Mouse (Mus musculus) intestine, embryonic 16.5 days (tissue): Measurements from ENCODE around the gene Ptpn11. TPM values are rescaled to one million over a fixed set of nuclear protein-coding genes. Genes with fewer than 3 reads are reported as not detected.

Experiments
- ATAC-seq: fragments of 200-750 bp; cut with Nextera tagmentation; 2 replicates; pipeline ENCODE4 v1.8.0; 2017; ENCODE audit warnings: moderate TSS enrichment, moderate library complexity
- H3K27ac ChIP-seq: fragments of 300-500 bp; sonication (generic); 2 replicates; pipeline ENCODE4 v1.5.1; 2014; ENCODE audit warnings: mild to moderate bottlenecking, low read length
- H3K27me3 ChIP-seq: fragments of 300-500 bp; sonication (generic); replicated peaks from 2 replicates; pipeline ENCODE4 v1.6.1; 2014; ENCODE audit warnings: low read length, control low read depth, mixed read lengths; ENCODE audit not compliant: control insufficient read depth, insufficient read depth
- H3K36me3 ChIP-seq: fragments of 300-500 bp; sonication (generic); 2 replicates; pipeline ENCODE4 v1.6.1; 2014; ENCODE audit warnings: low read length, control low read depth; ENCODE audit not compliant: control insufficient read depth, insufficient read depth
- H3K4me1 ChIP-seq: fragments of 300-500 bp; sonication (generic); 2 replicates; pipeline ENCODE4 v1.6.1; 2014; ENCODE audit warnings: low read length, control low read depth, mixed read lengths; ENCODE audit not compliant: control insufficient read depth, insufficient read depth
- H3K4me2 ChIP-seq: fragments of 300-500 bp; sonication (generic); 2 replicates; pipeline ENCODE4 v1.6.1; 2014; ENCODE audit warnings: low read depth, low read length, control low read depth
- H3K4me3 ChIP-seq: fragments of 300-500 bp; sonication (generic); 2 replicates; pipeline ENCODE4 v1.5.1; 2014; ENCODE audit warnings: mild to moderate bottlenecking, low read length
- H3K9ac ChIP-seq: fragments of 300-500 bp; sonication (generic); 2 replicates; pipeline ENCODE4 v1.6.1; 2014; ENCODE audit warnings: low read depth, low read length
- H3K9me3 ChIP-seq: fragments of 300-500 bp; sonication (generic); 2 replicates; pipeline ENCODE4 v1.6.1; 2016; ENCODE audit warnings: low read length, control low read depth; ENCODE audit not compliant: control insufficient read depth
- WGBS: fragments of 180-500 bp; shearing (Covaris S2); extraction: QIAGEN DNeasy Blood & Tissue Kit; methylation state at CpG from one replicate; pipeline ENCODE4 v1.1.7; 2014; 5-methylcytosine and 5-hydroxymethylcytosine counted together
- polyA plus RNA-seq: library from polyadenylated mRNA; unstranded; fragments of >200 nt; fragmentation: Nextera tagmentation; extraction: Ambion mirVana; gene quantifications from 2 replicates; pipeline ENCODE4 v1.2.1, GENCODE M21; 2015

Ptpn11 gene
- polyA plus RNA-seq, 1 experiment from 2014 or later: 15.6 TPM

- WGBS: 43% methylated on average over 1 of the region's 1 CpGs
- no peak overlapping the region for H3K9ac ChIP-seq
- no peaks in the 10 kb centered on the region for H3K4me1 ChIP-seq
- ATAC-seq: no peak
- peaks cover 23% of the 10 kb centered on the region for H3K36me3 ChIP-seq
- no peak overlapping the region for H3K4me2 ChIP-seq
- no peak overlapping the region for H3K4me3 ChIP-seq
- no peak overlapping the region for H3K27ac ChIP-seq
- H3K27me3 ChIP-seq: no peaks in the 10 kb centered on the region
- H3K9me3 ChIP-seq: no peaks in the 10 kb centered on the region
Observed at GRCm38 (mm10) chr5:121149246-121149645, 42.0 kb downstream of the Ptpn11 start.

- Histone ChIP-seq H3K4me2 (no peak overlapping the region), H3K4me1 (no peaks in the 10 kb centered on the region), H3K27ac (no peak overlapping the region), H3K9me3 (no peaks in the 10 kb centered on the region), H3K36me3 (peaks cover 24% of the 10 kb centered on the region), H3K4me3 (no peak overlapping the region), H3K27me3 (no peaks in the 10 kb centered on the region), H3K9ac (no peak overlapping the region)
- 92% methylated on average over 5 of the region's 5 CpGs for WGBS
- ATAC-seq: no peak
Observed at GRCm38 (mm10) chr5:121146275-121146674, 44.9 kb downstream of the Ptpn11 start.

GRCm38 (mm10) chr5:121145609-121146008 lies 45.6 kb downstream of the Ptpn11 start:
- no peak overlapping the region for H3K27ac ChIP-seq
- peaks cover 24% of the 10 kb centered on the region for H3K36me3 ChIP-seq
- no peaks in the 10 kb centered on the region for H3K27me3 ChIP-seq
- H3K9me3 ChIP-seq: no peaks in the 10 kb centered on the region
- WGBS: 87% methylated on average over 5 of the region's 5 CpGs
- H3K4me1 ChIP-seq: no peaks in the 10 kb centered on the region
- H3K9ac ChIP-seq: no peak overlapping the region
- no peak overlapping the region for H3K4me2 ChIP-seq
- H3K4me3 ChIP-seq: no peak overlapping the region
- ATAC-seq: no peak

GRCm38 (mm10) chr5:121144441-121145238 lies 46.6 kb downstream of the Ptpn11 start:
- Histone ChIP-seq H3K9ac (no peak overlapping the region), H3K27ac (no peak overlapping the region), H3K4me3 (no peak overlapping the region), H3K36me3 (peaks cover 20% of the 10 kb centered on the region), H3K9me3 (no peaks in the 10 kb centered on the region), H3K4me2 (no peak overlapping the region), H3K4me1 (no peaks in the 10 kb centered on the region), H3K27me3 (no peaks in the 10 kb centered on the region)
- 84% methylated on average over 13 of the region's 13 CpGs for WGBS
- ATAC-seq: no peak

GRCm38 (mm10) chr5:121142431-121143119 lies 48.6 kb downstream of the Ptpn11 start:
- Histone ChIP-seq H3K36me3 (peaks cover 14% of the 10 kb centered on the region), H3K27me3 (no peaks in the 10 kb centered on the region), H3K9ac (no peak overlapping the region), H3K4me1 (no peaks in the 10 kb centered on the region), H3K4me2 (no peak overlapping the region), H3K4me3 (no peak overlapping the region), H3K27ac (no peak overlapping the region), H3K9me3 (no peaks in the 10 kb centered on the region)
- no peak for ATAC-seq
- 90% methylated on average over 14 of the region's 14 CpGs for WGBS

- H3K36me3 ChIP-seq: peaks cover 15% of the 10 kb centered on the region
Observed at GRCm38 (mm10) chr5:121140276-121140675, 50.9 kb downstream of the Ptpn11 start.

GRCm38 (mm10) chr5:121137125-121137524 lies 54.1 kb downstream of the Ptpn11 start:
- Histone ChIP-seq H3K27ac (no peak overlapping the region), H3K9ac (no peak overlapping the region), H3K36me3 (peaks cover 18% of the 10 kb centered on the region; the same call in 1 of the 2 replicates), H3K4me1 (no peaks in the 10 kb centered on the region), H3K4me3 (no peak overlapping the region), H3K4me2 (no peak overlapping the region), H3K9me3 (no peaks in the 10 kb centered on the region), H3K27me3 (no peaks in the 10 kb centered on the region)
- WGBS: 95% methylated on average over 8 of the region's 8 CpGs
- no peak for ATAC-seq

More at GRCm38 (mm10) chr5:121140276-121140675, 50.9 kb downstream of the Ptpn11 start:
- H3K9me3 ChIP-seq: no peaks in the 10 kb centered on the region
- no peak overlapping the region for H3K4me3 ChIP-seq
- H3K27me3 ChIP-seq: no peaks in the 10 kb centered on the region
- H3K4me2 ChIP-seq: no peak overlapping the region
- H3K9ac ChIP-seq: no peak overlapping the region
- no peaks in the 10 kb centered on the region for H3K4me1 ChIP-seq
- no peak overlapping the region for H3K27ac ChIP-seq
- 72% methylated on average over 7 of the region's 7 CpGs for WGBS
- ATAC-seq: no peak

GRCm38 (mm10) chr5:121131801-121132200 lies 59.4 kb downstream of the Ptpn11 start:
- Histone ChIP-seq H3K27ac (no peak overlapping the region), H3K4me2 (no peak overlapping the region), H3K4me3 (no peak overlapping the region), H3K4me1 (no peaks in the 10 kb centered on the region), H3K36me3 (peaks cover 23% of the 10 kb centered on the region; the same call in 1 of the 2 replicates), H3K27me3 (no peaks in the 10 kb centered on the region), H3K9ac (no peak overlapping the region), H3K9me3 (no peaks in the 10 kb centered on the region)
- WGBS: 87% methylated on average over 3 of the region's 3 CpGs
- no peak for ATAC-seq

GRCm38 (mm10) chr5:121129254-121129653 lies 61.9 kb downstream of the Ptpn11 start:
- H3K27ac ChIP-seq: no peak overlapping the region
- no peaks in the 10 kb centered on the region for H3K27me3 ChIP-seq
- H3K4me2 ChIP-seq: no peak overlapping the region
- ATAC-seq: no peak
- WGBS: 94% methylated on average over 5 of the region's 5 CpGs
- H3K4me1 ChIP-seq: no peaks in the 10 kb centered on the region
- no peak overlapping the region for H3K9ac ChIP-seq
- H3K4me3 ChIP-seq: no peak overlapping the region
- no peaks in the 10 kb centered on the region for H3K9me3 ChIP-seq
- H3K36me3 ChIP-seq: peaks cover 13% of the 10 kb centered on the region; the same call in 1 of the 2 replicates
